Mouse (Mus musculus) heart, embryonic 14.5 days (tissue): ENCODE results near the gene Gstp1. TPM values are rescaled to one million over a fixed set of nuclear protein-coding genes. Genes with fewer than 3 reads are reported as not detected.
"Not testable (repeated sequence)": the region's sequence is repeated elsewhere in the genome, so short reads cannot be mapped to it uniquely, and the experiment has no call there.

ENCODE experiments used
- ATAC-seq: fragments of 200-750 bp; cut with Nextera tagmentation; 2 replicates; pipeline ENCODE4 v1.8.0; 2017; ENCODE audit warnings: low read depth, moderate TSS enrichment; ENCODE audit not compliant: insufficient number of reproducible peaks, insufficient read depth, low FRiP score
- H3K27ac ChIP-seq, 2 experiments: fragments of 200-500 bp in 1 of 2; fragments of 300-500 bp in 1 of 2; sonication (generic) in 1 of 2; replicated peaks in 1 of 2; 2 replicates each; pipeline ENCODE4 v1.5.1; 2012 to 2014; ENCODE audit warnings: low read depth in 2 of 2, low read length in 2 of 2, control low read depth in 1 of 2, mild to moderate bottlenecking in 1 of 2, mixed read lengths in 1 of 2; ENCODE audit not compliant: control insufficient read depth in 1 of 2, insufficient read depth in 1 of 2
- H3K27me3 ChIP-seq: fragments of 300-500 bp; sonication (generic); 2 replicates; pipeline ENCODE4 v1.6.1; 2014; ENCODE audit warnings: mild to moderate bottlenecking, low read length, control low read depth; ENCODE audit not compliant: control insufficient read depth, insufficient read depth
- H3K36me3 ChIP-seq: fragments of 300-500 bp; sonication (generic); 2 replicates; pipeline ENCODE4 v1.6.1; 2014; ENCODE audit warnings: mild to moderate bottlenecking, control low read depth, low read length, mixed read lengths; ENCODE audit not compliant: control insufficient read depth, insufficient read depth
- H3K4me1 ChIP-seq, 2 experiments: fragments of 200-500 bp in 1 of 2; fragments of 300-500 bp in 1 of 2; sonication (generic) in 1 of 2; 2 replicates each; pipeline ENCODE4 v1.6.1; 2012 to 2014; ENCODE audit warnings: low read length in 2 of 2, control low read depth in 1 of 2, mixed read lengths in 1 of 2; ENCODE audit not compliant: control insufficient read depth in 2 of 2, insufficient read depth in 2 of 2
- H3K4me2 ChIP-seq: fragments of 300-500 bp; sonication (generic); 2 replicates; pipeline ENCODE4 v1.6.1; 2014; ENCODE audit warnings: mild to moderate bottlenecking, low read length
- H3K4me3 ChIP-seq, 2 experiments: fragments of 200-500 bp in 1 of 2; fragments of 300-500 bp in 1 of 2; sonication (generic) in 1 of 2; 2 replicates each; pipeline ENCODE4 v1.5.1; 2012 to 2014; ENCODE audit warnings: low read length in 2 of 2, mild to moderate bottlenecking in 2 of 2, control low read depth in 1 of 2, low read depth in 1 of 2, moderate library complexity in 1 of 2; ENCODE audit not compliant: control insufficient read depth in 1 of 2, insufficient read depth in 1 of 2
- H3K9ac ChIP-seq: fragments of 300-500 bp; sonication (generic); 2 replicates; pipeline ENCODE4 v1.6.1; 2014; ENCODE audit warnings: mild to moderate bottlenecking, low read length
- H3K9me3 ChIP-seq: fragments of 300-500 bp; sonication (generic); 2 replicates; pipeline ENCODE4 v1.6.1; 2016; ENCODE audit warnings: low read length, control low read depth; ENCODE audit not compliant: control insufficient read depth
- WGBS: fragments of 180-500 bp; shearing (Covaris S2); extraction: QIAGEN DNeasy Blood & Tissue Kit; methylation state at CpG from one replicate; pipeline ENCODE4 v1.1.7; 2014; 5-methylcytosine and 5-hydroxymethylcytosine counted together
- polyA plus RNA-seq: library from polyadenylated mRNA; unstranded; fragments of >200 nt; fragmentation: Nextera tagmentation; extraction: Ambion mirVana; gene quantifications from 2 replicates; pipeline ENCODE4 v1.2.1, GENCODE M21; 2014

The Gstp1 gene
- polyA plus RNA-seq, 1 experiment from 2014 or later, result 399 TPM

GRCm38 (mm10) chr19:4055216-4055946, 17.6 kb upstream of the Gstp1 start:
- WGBS, result 68% methylated on average over 8 of the region's 8 CpGs
- ATAC-seq, result no peak

GRCm38 (mm10) chr19:4054613-4055012, 16.8 kb upstream of the Gstp1 start:
- Histone ChIP-seq H3K9me3 (no peaks in the 10 kb centered on the region), H3K36me3 (no peaks in the 10 kb centered on the region), H3K4me3 (no peak overlapping the region), H3K27ac (no peak overlapping the region), H3K9ac (no peak overlapping the region), H3K4me1 (peaks cover 10 to 13% of the 10 kb centered on the region in 2 experiments), H3K27me3 (no peaks in the 10 kb centered on the region), H3K4me2 (no peak overlapping the region)
- no peak for ATAC-seq
- 80% methylated on average over 5 of the region's 5 CpGs for WGBS

More at GRCm38 (mm10) chr19:4055216-4055946, 17.6 kb upstream of the Gstp1 start:
- Histone ChIP-seq H3K9ac (no peak overlapping the region), H3K9me3 (no peaks in the 10 kb centered on the region), H3K36me3 (no peaks in the 10 kb centered on the region), H3K27ac (no peak overlapping the region), H3K4me2 (no peak overlapping the region), H3K27me3 (no peaks in the 10 kb centered on the region), H3K4me1 (peaks cover 10 to 13% of the 10 kb centered on the region in 2 experiments), H3K4me3 (no peak overlapping the region)

GRCm38 (mm10) chr19:4052516-4053030, 14.8 kb upstream of the Gstp1 start:
- Histone ChIP-seq H3K36me3 (no peaks in the 10 kb centered on the region), H3K4me3 (no peak overlapping the region), H3K9me3 (no peaks in the 10 kb centered on the region), H3K27ac (no peak overlapping the region), H3K27me3 (no peaks in the 10 kb centered on the region), H3K9ac (no peak overlapping the region), H3K4me1 (peaks cover 10 to 13% of the 10 kb centered on the region in 2 experiments; a peak in 3 of 4 replicates), H3K4me2 (no peak overlapping the region)
- 68% methylated on average over 5 of the region's 5 CpGs for whole genome bisulfite sequencing
- no peak for ATAC-seq

GRCm38 (mm10) chr19:4051741-4052515, 14.1 kb upstream of the Gstp1 start:
- Histone ChIP-seq H3K4me3 (no peak overlapping the region), H3K27ac (no peak overlapping the region), H3K4me1 (peaks cover 9 to 13% of the 10 kb centered on the region in 2 experiments; a peak in 3 of 4 replicates), H3K36me3 (no peaks in the 10 kb centered on the region), H3K9me3 (no peaks in the 10 kb centered on the region), H3K27me3 (no peaks in the 10 kb centered on the region), H3K9ac (no peak overlapping the region), H3K4me2 (no peak overlapping the region)
- WGBS, result 45% methylated on average over 10 of the region's 10 CpGs
- no peak; the same call in 1 of the 2 replicates for ATAC-seq

GRCm38 (mm10) chr19:4051016-4051415, 13.2 kb upstream of the Gstp1 start:
- 93% methylated on average over 5 of the region's 5 CpGs for WGBS
- ATAC-seq, result no peak
- no peak overlapping the region for H3K9ac ChIP-seq

GRCm38 (mm10) chr19:4049069-4049468, 11.3 kb upstream of the Gstp1 start:
- H3K4me3 ChIP-seq, H3K4me2 ChIP-seq, H3K9me3 ChIP-seq, H3K27me3 ChIP-seq, H3K9ac ChIP-seq, H3K27ac ChIP-seq, H3K36me3 ChIP-seq, ATAC-seq, H3K4me1 ChIP-seq: not testable (repeated sequence)
- 84% methylated on average over 5 of the region's 5 CpGs for WGBS

More at GRCm38 (mm10) chr19:4051016-4051415, 13.2 kb upstream of the Gstp1 start:
- no peak overlapping the region for H3K4me3 ChIP-seq
- peaks cover under 1 to 8% of the 10 kb centered on the region in 2 experiments; a peak in 2 of 4 replicates for H3K4me1 ChIP-seq
- no peaks in the 10 kb centered on the region for H3K36me3 ChIP-seq
- H3K27ac ChIP-seq, result no peak overlapping the region
- no peaks in the 10 kb centered on the region for H3K9me3 ChIP-seq
- no peaks in the 10 kb centered on the region for H3K27me3 ChIP-seq
- no peak overlapping the region for H3K4me2 ChIP-seq

GRCm38 (mm10) chr19:4047859-4048258, 10.1 kb upstream of the Gstp1 start:
- Histone ChIP-seq H3K9ac (no peak overlapping the region), H3K4me1 (peaks cover 0 to 5% of the 10 kb centered on the region in 2 experiments; a peak in 1 of 4 replicates), H3K4me3 (no peak overlapping the region), H3K4me2 (no peak overlapping the region), H3K36me3 (no peaks in the 10 kb centered on the region), H3K27ac (no peak overlapping the region), H3K27me3 (no peaks in the 10 kb centered on the region), H3K9me3 (no peaks in the 10 kb centered on the region)
- no peak for ATAC-seq
- 19% methylated on average over 4 of the region's 4 CpGs for WGBS
